Mouse (Mus musculus): ENCODE data around the gene Emc9.

Gene Emc9

GRCm38 (mm10) chr14:55560202-55561073 lies 24.7 kb downstream of the Emc9 start, which contains the start of gene A730061H03Rik:
Gene A730061H03Rik (minus strand): TSS chr14:55560406.
- DNase-seq (ENCODE audit: low spot score in 2 of 2) = peak; percentile 98 to 99

- DNase-seq (ENCODE audit: low spot score in 2 of 2) = peak; percentile 74 to 91
Observed at GRCm38 (mm10) chr14:55559799-55560201, 25.3 kb downstream of the Emc9 start, which contains the start of gene Dcaf11. Gene Dcaf11 (plus strand): TSS chr14:55560006.

GRCm38 (mm10) chr14:55558740-55559448 lies 26.2 kb downstream of the Emc9 start:
- DNase-seq (ENCODE audit: low spot score in 2 of 2) = no peak

- DNase-seq (ENCODE audit: low spot score in 2 of 2) = no peak
Observed at GRCm38 (mm10) chr14:55557587-55557986, 27.5 kb downstream of the Emc9 start.

DNA sequence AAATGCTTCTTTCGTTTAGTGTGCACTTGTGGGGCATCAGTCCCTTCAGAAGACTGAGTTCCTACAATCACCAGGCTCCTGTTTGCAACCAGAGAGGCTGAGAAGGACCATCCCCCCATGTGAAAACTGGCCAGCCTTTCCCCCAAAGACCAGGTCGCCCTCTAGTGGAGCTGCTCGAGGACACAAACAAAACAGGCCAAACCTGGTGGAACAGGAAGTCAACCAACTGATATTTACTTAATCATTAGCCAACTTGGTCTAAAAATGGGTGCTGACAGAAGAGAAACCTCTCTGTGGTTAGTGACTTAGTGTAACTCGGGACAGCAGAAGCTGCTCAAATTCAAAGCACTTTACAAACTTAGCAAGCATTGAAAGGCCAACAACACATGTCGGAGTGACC lies 28.1 kb downstream of the Emc9 start:
- peak in 1 of 2 experiments; percentile 79 for DNase-seq (ENCODE audit: low spot score in 2 of 2)

DNA sequence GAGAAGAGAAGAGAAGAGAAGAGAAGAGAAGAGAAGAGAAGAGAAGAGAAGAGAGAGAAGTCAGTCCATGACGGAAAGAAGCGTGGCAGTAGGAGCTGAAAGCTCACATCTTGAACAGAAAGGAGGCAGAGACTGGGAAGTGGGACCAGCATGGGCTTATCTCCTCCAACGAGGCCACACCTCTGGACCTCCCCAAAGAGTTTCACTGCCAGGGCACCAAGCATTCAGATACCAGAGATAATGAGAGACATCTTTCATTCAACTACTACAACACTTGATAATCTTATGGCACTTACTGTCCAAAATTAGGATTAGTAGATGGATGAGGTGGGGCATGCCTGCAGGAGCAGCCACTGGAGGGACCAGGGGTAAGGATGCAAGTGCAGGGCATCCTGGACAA lies 29.3 kb downstream of the Emc9 start:
- no peak for DNase-seq (ENCODE audit: low spot score in 2 of 2)

- no peak for DNase-seq (ENCODE audit: low spot score in 2 of 2)
Observed at GRCm38 (mm10) chr14:55554635-55555034, 30.5 kb downstream of the Emc9 start.

GRCm38 (mm10) chr14:55551794-55552193 lies 33.3 kb downstream of the Emc9 start:
- DNase-seq (ENCODE audit: low spot score in 2 of 2) = no peak

GRCm38 (mm10) chr14:55551347-55551746 lies 33.8 kb downstream of the Emc9 start:
- no peak for DNase-seq (ENCODE audit: low spot score in 2 of 2)

DNA sequence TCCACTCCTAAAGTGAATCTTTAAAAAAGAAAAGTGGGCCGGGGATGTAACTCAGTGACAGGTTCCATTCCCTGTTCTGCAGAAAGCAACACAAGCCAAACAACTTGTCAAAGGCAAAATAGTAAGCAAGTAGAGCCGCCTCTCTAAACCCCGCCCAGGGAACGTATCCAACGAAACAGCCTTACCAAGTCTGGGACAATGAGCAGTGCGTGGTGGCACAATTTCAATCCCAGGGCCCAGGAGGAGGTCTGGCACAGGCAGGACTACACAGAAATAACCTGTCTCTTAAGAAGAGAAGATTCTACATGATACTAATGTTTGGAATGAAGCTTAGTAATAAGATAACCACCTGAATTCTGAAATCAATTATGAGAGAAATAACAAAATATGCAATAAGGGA lies 34.9 kb downstream of the Emc9 start:
- no peak for DNase-seq (ENCODE audit: low spot score in 2 of 2)

GRCm38 (mm10) chr14:55544334-55544733 lies 40.8 kb downstream of the Emc9 start:
- DNase-seq (ENCODE audit: low spot score in 2 of 2) = no peak

DNA sequence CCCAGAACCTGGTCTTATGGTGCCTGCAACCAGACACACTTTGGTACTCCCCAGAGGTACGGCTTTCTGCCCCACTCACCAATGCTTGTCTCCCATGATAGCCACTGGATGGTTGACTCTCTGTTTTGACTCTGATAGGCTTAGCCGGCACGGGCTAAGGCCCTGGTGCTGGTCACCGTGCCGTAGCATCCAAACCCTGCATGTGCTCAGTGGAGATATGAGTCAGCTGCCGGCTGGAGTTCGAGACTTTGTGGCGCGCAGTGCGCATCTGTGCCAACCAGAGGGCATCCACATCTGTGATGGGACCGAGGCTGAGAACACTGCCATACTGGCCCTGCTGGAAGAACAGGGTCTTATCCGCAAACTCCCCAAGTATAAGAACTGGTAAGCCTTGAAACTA lies 42.8 kb downstream of the Emc9 start:
- no peak for DNase-seq (ENCODE audit: low spot score in 2 of 2)

- DNase-seq (ENCODE audit: low spot score in 2 of 2) = peak in 1 of 2 experiments; percentile 74
Observed at GRCm38 (mm10) chr14:55540787-55541321, 44.2 kb downstream of the Emc9 start.

DNA sequence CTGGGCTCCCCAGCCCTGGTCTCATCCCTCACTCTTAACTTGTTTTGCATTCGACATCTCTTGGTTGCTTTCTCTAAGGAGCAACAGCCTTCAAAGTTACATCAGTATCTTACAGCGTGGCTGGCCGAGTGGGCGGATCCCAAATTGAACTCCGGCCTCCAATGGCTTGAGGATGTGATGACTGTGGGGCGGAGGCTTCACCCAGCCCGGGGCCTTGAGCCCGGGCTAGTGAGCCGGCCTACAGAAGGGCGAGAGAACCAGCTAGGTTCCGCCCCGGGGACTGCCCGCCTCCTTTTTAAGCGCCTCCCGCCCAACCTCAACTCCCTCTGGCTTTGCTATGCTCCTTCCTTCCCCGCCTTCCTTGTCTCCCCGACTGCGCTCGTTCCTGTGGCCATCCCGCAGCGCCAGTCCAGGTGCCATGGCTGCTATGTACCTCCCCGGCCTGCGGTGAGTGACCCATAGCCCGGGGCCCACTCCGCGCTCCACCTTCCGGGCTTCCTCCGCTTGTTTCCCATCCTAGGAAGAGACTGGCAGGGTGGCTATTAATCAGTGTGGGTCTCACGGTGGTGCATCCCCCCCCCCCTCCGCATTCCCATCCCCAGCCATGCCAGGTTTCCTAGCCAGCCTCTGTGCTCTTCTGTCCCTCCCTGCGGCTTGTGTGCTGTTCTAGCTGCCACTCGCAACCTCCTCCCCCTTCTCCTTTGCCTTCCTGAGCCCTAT lies 44.9 kb downstream of the Emc9 start, which contains the start of gene Pck2:
TSS of gene Pck2 (plus strand) at position 200 of the 720 bp plus-strand sequence.
- DNase-seq (ENCODE audit: low spot score in 2 of 2) = peak in 1 of 2 experiments; percentile 80

DNA sequence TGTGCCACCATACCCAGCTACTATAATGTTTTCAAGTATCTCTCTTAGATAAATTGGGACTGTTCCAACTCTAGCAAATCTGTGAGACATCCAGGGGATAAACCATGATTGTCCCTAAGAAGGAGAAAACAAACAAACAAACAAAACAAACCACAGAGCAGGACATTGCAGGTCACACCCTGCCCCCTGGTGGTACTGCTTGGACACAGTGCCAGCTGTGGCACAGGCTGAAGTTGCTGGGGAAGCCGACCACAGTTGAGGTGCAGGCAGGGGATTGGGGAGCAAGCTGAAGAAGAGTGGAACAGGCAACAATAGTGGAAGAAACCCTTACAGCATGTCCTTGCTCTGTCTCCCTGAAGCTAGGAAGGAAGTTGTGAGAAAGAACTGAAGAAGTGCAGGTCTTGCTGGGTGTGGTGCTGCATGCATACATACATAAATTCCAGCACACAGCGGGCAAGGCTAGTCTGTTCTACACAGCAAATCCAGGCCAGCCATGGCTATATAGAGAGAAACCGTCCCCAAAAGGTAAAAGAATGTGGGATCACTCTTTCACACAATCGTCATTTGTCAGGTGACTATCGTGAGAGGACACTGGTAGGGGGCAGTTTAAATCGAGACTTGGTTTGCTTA lies 48.9 kb downstream of the Emc9 start:
- DNase-seq (ENCODE audit: low spot score in 2 of 2) = peak in 1 of 2 experiments; percentile 40

Measured in left cerebral cortex, adult 9 months (tissue).